Mouse (Mus musculus) forebrain, embryonic 11.5 days (tissue): ENCODE measurements at regions not wholly inside any gene's neighbourhood (a gene's known extent, or its start where the extent isn't known, plus 50 kb on each side); places are given as distances from the start of the nearest gene placed in this dataset.

Source experiments
- ATAC-seq: fragments of 200-750 bp; cut with Nextera tagmentation; replicated peaks from 2 replicates; pipeline ENCODE4 v1.8.0; 2017; ENCODE audit warnings: moderate TSS enrichment; ENCODE audit not compliant: low FRiP score
- DNase-seq: peaks from one replicate; pipeline ENCODE4 v3.0.0-alpha.2; 2017; ENCODE audit warnings: low spot score
- H3K27ac ChIP-seq: fragments of 300-500 bp; sonication (generic); 2 replicates; pipeline ENCODE4 v1.5.1; 2014; ENCODE audit warnings: low read depth, low read length
- H3K27me3 ChIP-seq: fragments of 300-500 bp; sonication (generic); 2 replicates; pipeline ENCODE4 v1.6.1; 2014; ENCODE audit warnings: mild to moderate bottlenecking, low read length, mixed read lengths; ENCODE audit not compliant: control insufficient read depth, insufficient read depth
- H3K36me3 ChIP-seq: fragments of 300-500 bp; sonication (generic); 2 replicates; pipeline ENCODE4 v1.6.1; 2014; ENCODE audit warnings: mild to moderate bottlenecking, low read length, moderate library complexity, mixed read lengths; ENCODE audit not compliant: control insufficient read depth, insufficient read depth
- H3K4me1 ChIP-seq: fragments of 300-500 bp; sonication (generic); replicated peaks from 2 replicates; pipeline ENCODE4 v1.6.1; 2014; ENCODE audit warnings: low read length, mixed read lengths; ENCODE audit not compliant: control insufficient read depth, insufficient read depth
- H3K4me2 ChIP-seq: fragments of 300-500 bp; sonication (generic); 2 replicates; pipeline ENCODE4 v1.6.1; 2014; ENCODE audit warnings: low read depth, mild to moderate bottlenecking, low read length, moderate library complexity, mixed read lengths; ENCODE audit not compliant: severe bottlenecking
- H3K4me3 ChIP-seq: fragments of 300-500 bp; sonication (generic); 2 replicates; pipeline ENCODE4 v1.5.1; 2014; ENCODE audit warnings: low read depth, low read length
- H3K9ac ChIP-seq: fragments of 300-500 bp; sonication (generic); 2 replicates; pipeline ENCODE4 v1.6.1; 2014; ENCODE audit warnings: low read length
- H3K9me3 ChIP-seq: fragments of 300-500 bp; sonication (generic); 2 replicates; pipeline ENCODE4 v1.6.1; 2016; ENCODE audit warnings: low read length, mixed read lengths; ENCODE audit not compliant: control insufficient read depth
- WGBS: fragments of 180-500 bp; shearing (Covaris S2); extraction: QIAGEN DNeasy Blood & Tissue Kit; methylation state at CpG from one replicate; pipeline ENCODE4 v1.1.7; 2014; 5-methylcytosine and 5-hydroxymethylcytosine counted together

DNA sequence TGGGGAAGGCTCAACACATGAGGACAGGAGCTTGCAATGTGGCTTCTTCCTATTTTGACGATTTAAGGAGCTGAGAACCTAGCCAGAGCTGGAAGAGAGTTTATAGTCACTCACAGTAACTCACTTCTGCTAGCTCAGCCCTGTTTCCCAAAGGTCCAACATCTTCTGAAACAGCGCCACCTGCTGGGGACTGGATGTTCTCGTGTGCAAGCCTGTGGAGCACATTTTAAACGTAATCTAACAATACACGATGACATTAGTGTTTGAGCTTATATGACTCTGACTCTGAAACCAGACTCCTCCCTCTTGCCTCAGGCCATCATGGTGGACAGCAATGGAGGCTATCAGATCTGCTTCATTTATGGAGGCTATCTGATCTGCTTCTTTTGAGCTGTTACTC, 207.7 kb downstream of the Cxcl12 start:
- Histone ChIP-seq H3K27ac (no peak overlapping the region), H3K4me2 (no peak overlapping the region), H3K4me1 (no peaks in the 10 kb centered on the region), H3K9me3 (no peaks in the 10 kb centered on the region; the same call in 1 of the 2 replicates), H3K27me3 (no peaks in the 10 kb centered on the region), H3K36me3 (no peaks in the 10 kb centered on the region), H3K9ac (no peak overlapping the region), H3K4me3 (no peak overlapping the region)
- WGBS: 96% methylated on average over 5 of the region's 5 CpGs
- DNase-seq (no peak), ATAC-seq (no peak)

DNA sequence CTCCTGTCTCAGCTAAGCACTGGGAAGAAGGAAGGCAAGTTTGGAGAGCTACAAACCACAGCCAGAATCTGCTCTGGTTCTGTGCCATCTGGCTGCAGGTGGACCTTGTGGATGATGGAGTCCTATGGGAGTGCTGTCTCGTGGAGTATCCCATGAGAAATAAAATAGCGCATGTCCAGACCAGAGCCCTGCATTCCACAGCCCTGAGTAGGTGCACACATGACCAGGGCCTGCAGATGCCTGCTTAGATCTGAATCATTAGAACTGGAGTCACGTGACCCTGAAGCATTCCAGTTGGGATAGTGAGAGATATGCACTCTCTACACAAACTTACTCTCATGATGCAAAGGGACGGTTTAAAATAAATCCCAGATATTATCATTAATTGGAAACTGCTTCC, 211.6 kb downstream of the Cxcl12 start:
- Histone ChIP-seq H3K9ac (no peak overlapping the region), H3K27me3 (no peaks in the 10 kb centered on the region), H3K9me3 (no peaks in the 10 kb centered on the region; the same call in 1 of the 2 replicates), H3K4me2 (no peak overlapping the region), H3K27ac (no peak overlapping the region), H3K4me3 (no peak overlapping the region), H3K36me3 (no peaks in the 10 kb centered on the region), H3K4me1 (no peaks in the 10 kb centered on the region)
- DNase-seq: no peak
- WGBS: 90% methylated on average over 4 of the region's 4 CpGs
- ATAC-seq: no peak

DNA sequence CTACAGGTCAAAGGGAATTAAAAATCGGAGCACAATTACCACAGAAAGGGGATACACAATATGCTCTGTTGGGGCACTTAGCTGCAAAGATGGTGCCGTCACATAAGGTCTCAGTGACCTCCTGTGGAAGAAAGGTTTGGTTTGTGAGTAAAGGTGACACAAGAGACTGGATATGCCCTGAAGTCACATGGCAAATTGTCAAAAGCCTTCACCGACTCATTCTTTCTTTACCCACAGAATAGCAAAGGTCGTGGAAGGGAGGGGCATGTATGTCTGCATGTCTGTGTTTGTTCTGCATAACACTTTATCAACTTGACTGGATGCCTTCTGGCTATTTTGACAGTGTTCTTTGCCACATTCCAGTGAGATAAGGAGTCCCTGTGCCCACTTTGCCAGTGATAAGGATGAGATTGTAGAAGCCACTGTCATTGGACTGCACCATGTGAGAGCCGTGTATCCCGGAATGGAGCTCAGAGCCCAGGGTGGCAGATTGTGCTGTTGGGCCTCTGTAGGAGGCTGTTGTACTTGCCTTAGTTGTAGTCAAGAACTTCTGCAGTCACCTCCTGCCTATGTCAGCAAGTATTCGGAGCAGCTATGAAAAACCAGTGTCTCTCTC, 222.0 kb downstream of the Cxcl12 start:
- Histone ChIP-seq H3K27ac (no peak overlapping the region), H3K4me3 (no peak overlapping the region), H3K4me2 (no peak overlapping the region), H3K4me1 (no peaks in the 10 kb centered on the region), H3K9me3 (no peaks in the 10 kb centered on the region), H3K9ac (no peak overlapping the region), H3K36me3 (no peaks in the 10 kb centered on the region), H3K27me3 (no peaks in the 10 kb centered on the region)
- WGBS: 90% methylated on average over 7 of the region's 7 CpGs
- no peak for ATAC-seq
- no peak for DNase-seq

DNA sequence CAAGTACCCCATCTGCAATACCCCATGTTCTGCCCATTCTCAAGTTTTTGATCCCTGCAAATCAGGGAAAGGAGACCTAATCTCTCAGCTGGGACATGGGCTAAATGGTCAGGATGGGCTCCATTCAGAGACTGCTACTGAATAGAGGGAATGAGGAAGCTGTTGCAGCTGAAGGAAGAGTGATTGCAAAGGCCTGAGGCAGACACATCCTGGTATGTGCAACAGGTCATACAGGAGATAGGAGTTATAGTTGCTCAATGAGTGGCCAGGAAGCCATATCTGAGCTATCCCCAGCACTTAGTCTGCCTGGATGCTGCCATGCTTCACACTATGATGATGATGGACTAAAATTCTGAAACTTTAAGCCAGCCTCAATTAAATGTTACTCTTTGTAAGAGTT, 225.1 kb downstream of the Cxcl12 start:
- no peak overlapping the region for H3K27ac ChIP-seq
- no peaks in the 10 kb centered on the region for H3K4me1 ChIP-seq
- H3K27me3 ChIP-seq: no peaks in the 10 kb centered on the region
- DNase-seq: no peak
- H3K4me3 ChIP-seq: no peak overlapping the region
- no peak for ATAC-seq
- H3K9ac ChIP-seq: no peak overlapping the region
- no peaks in the 10 kb centered on the region for H3K9me3 ChIP-seq
- no peak overlapping the region for H3K4me2 ChIP-seq
- H3K36me3 ChIP-seq: no peaks in the 10 kb centered on the region

DNA sequence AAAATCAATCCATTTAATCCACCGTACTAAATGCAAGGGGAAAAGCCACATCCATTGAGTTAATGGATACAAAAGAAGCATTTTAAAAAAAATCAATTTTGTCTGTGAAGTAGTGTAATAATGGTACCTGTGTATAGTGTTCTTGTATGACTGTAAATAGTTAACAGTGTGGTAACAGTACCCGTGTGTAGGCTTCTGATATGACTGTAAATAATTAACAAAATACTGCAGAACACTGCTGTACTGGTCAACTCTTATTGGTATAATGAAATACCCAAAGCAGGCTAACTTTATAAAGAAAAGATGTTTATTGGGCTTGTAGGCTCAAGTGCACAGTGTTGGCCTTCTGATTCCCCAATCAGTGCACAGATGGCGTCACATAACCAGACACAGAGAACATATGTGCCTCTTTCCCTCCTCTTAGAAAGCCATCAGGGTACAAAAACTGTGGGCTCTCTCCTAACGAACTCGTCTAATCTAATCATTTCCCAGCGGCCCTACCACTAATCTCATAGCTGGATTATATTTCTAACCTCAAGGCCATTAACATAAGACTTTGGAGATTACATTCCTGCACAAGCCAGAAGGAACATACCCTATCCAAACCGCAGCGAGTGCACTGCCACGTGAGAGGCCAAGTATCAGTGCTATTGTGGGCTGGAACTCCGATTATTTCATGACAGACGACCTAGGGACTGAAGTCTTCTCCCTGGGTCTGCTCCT, 237.4 kb downstream of the Cxcl12 start:
- ATAC-seq: no peak
- no peaks in the 10 kb centered on the region for H3K27me3 ChIP-seq
- H3K9ac ChIP-seq: no peak overlapping the region
- H3K9me3 ChIP-seq: no peaks in the 10 kb centered on the region
- no peaks in the 10 kb centered on the region for H3K4me1 ChIP-seq
- WGBS: 89% methylated on average over 11 of the region's 11 CpGs
- H3K4me3 ChIP-seq: no peak overlapping the region
- H3K36me3 ChIP-seq: no peaks in the 10 kb centered on the region
- DNase-seq: no peak
- no peak overlapping the region for H3K27ac ChIP-seq
- no peak overlapping the region for H3K4me2 ChIP-seq

DNA sequence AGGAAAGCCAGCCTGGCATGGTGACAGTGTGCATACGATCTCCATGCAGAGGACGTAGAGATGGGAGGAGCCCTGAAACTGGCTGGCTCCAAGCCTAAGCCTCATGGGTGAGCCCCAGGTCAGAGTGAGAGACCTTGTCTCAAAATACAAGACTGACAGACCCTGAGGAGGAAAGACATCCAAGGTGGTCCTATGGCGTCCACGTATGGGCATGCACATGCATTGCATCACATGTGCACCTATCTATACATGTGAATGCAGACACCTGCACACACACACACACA, 237.9 kb downstream of the Cxcl12 start:
- H3K4me1 ChIP-seq: no peaks in the 10 kb centered on the region

DNA sequence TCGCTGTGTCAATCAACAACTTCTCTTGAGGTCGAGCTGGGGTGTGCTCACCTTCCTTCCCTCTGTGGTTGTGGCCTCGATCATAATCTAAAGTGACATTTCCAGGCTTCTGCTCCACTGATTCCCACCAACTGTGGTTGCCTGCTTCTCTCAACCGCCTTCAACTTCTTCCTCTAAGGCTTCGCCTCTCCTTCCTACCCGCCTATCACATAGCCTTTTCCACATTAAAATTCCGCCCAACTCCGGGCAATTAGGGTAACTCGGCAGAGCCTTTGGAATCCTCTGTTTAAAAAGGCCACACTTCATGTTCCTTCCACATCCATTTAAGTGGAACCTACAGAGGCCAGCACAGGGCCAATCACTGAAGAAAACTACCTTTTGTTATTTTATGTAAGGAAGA, 238.4 kb downstream of the Cxcl12 start:
- Histone ChIP-seq H3K4me1 (no peaks in the 10 kb centered on the region), H3K36me3 (no peaks in the 10 kb centered on the region), H3K9ac (no peak overlapping the region), H3K9me3 (no peaks in the 10 kb centered on the region), H3K4me2 (no peak overlapping the region), H3K4me3 (no peak overlapping the region), H3K27me3 (no peaks in the 10 kb centered on the region), H3K27ac (no peak overlapping the region)
- 75% methylated on average over 9 of the region's 9 CpGs for WGBS
- ATAC-seq: no peak
- DNase-seq: no peak

More for the DNA sequence above, 237.9 kb downstream of the Cxcl12 start:
- WGBS: 97% methylated on average over 4 of the region's 4 CpGs
- no peak overlapping the region for H3K9ac ChIP-seq
- H3K36me3 ChIP-seq: no peaks in the 10 kb centered on the region
- DNase-seq (no peak), ATAC-seq (no peak; the same call in 1 of the 2 replicates)
- H3K4me3 ChIP-seq: no peak overlapping the region
- no peaks in the 10 kb centered on the region for H3K9me3 ChIP-seq
- no peak overlapping the region for H3K27ac ChIP-seq
- H3K27me3 ChIP-seq: no peaks in the 10 kb centered on the region
- no peak overlapping the region for H3K4me2 ChIP-seq

DNA sequence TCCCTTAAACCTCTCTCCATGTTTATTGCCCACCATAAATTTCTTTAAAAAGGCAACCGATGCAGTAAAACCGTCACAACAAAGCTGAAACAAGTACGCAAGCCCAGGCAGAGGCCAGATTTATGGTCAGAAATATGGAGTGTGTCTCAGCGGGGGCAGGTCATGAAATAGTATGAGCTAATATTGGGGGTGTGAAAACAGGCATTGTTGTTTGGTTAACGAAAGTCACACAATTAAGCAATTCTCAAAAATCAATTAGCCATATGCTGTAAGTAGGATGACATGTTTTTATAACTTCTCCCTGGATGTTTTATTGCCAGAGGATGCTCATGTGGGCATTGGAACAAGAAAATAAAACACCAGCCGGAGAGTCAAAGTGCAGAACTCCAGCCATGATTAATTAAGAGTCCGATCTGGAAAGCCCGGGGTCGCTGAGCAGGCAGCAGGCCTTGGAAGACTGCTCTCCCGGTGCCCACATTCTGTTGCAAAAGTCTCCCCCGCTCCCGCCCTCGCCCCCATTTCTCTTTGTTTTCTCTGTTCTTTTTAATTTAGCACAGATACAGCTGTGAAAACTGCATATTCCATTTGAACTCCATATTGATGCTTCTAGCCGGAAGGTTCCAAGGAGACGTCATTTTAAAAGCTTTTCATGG, 239.0 kb downstream of the Cxcl12 start:
- H3K4me1 ChIP-seq: no peaks in the 10 kb centered on the region
- H3K27ac ChIP-seq: no peak overlapping the region
- no peaks in the 10 kb centered on the region for H3K9me3 ChIP-seq
- H3K9ac ChIP-seq: no peak overlapping the region
- 72% methylated on average over 15 of the region's 15 CpGs for WGBS
- DNase-seq (no peak), ATAC-seq (no peak)
- H3K4me3 ChIP-seq: no peak overlapping the region
- H3K27me3 ChIP-seq: no peaks in the 10 kb centered on the region
- no peak overlapping the region for H3K4me2 ChIP-seq
- H3K36me3 ChIP-seq: no peaks in the 10 kb centered on the region

DNA sequence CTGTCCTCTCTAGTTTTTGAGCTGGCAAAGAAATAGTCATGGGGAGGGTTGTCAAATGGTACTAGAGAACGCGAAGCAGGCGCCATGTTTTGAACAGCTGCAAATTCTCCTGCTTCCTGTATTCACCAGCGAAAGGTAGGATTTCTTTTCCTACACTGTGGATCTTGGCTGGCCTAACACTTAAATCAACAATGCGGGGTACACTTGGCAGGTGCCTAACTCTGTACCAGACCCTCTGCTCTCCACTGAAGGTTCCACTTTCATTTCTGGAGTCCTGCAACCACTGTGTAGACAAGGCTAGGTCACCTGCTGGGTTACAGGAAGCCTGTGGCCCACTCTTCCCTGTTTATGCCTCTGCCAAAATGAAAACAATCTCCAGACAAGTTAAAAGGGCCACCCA, 239.6 kb downstream of the Cxcl12 start:
- Histone ChIP-seq H3K27me3 (no peaks in the 10 kb centered on the region), H3K4me3 (no peak overlapping the region), H3K36me3 (no peaks in the 10 kb centered on the region), H3K4me2 (no peak overlapping the region), H3K4me1 (no peaks in the 10 kb centered on the region), H3K9me3 (no peaks in the 10 kb centered on the region), H3K27ac (no peak overlapping the region), H3K9ac (no peak overlapping the region)
- WGBS: 85% methylated on average over 5 of the region's 5 CpGs
- DNase-seq (no peak), ATAC-seq (no peak)
